Mouse (Mus musculus) lung, postnatal 10 days (tissue): ENCODE results near the gene Gm7073.

Source experiments
- DNase-seq: peaks from one replicate; pipeline ENCODE4 v3.0.0; 2021

Gene Gm7073

GRCm38 (mm10) chrX:60539149-60539548 is at the start of gene Gm7073:
Gene Gm7073, minus strand, starts transcription at chrX:60539249.
- DNase-seq, result no peak

- no peak for DNase-seq
Observed at GRCm38 (mm10) chrX:60570539-60570938, 31.5 kb upstream of the Gm7073 start.

- DNase-seq, result no peak
Observed at GRCm38 (mm10) chrX:60569047-60569446, 30.0 kb upstream of the Gm7073 start.

DNA sequence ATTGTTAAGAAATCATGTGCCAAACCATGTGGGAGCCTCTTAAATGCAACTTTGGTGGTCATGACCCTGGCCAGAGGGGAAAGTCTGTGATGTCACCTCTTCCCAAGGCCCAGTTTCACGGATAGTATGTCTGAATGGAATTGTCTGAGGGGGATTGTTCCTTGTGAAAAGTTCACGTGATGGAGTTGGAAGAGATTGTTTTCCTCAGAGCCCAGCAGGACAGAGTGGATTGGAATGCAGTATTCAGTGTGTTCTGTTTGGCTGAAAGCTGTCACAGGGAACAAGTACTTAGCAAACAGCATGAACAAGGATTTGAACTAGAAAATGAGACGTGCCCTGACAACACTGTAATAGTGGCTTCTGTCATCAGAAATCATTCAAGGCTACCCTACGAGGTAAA is 16.2 kb upstream of the Gm7073 start:
- DNase-seq, result no peak

GRCm38 (mm10) chrX:60547444-60548304 is 8.6 kb upstream of the Gm7073 start:
- DNase-seq, result peak; percentile 10

GRCm38 (mm10) chrX:60547098-60547443 is 8.0 kb upstream of the Gm7073 start:
- DNase-seq, result no peak

- no peak for DNase-seq
Observed at GRCm38 (mm10) chrX:60545906-60546305, 6.9 kb upstream of the Gm7073 start.

- DNase-seq, result no peak
Observed at GRCm38 (mm10) chrX:60545444-60545843, 6.4 kb upstream of the Gm7073 start.

DNA sequence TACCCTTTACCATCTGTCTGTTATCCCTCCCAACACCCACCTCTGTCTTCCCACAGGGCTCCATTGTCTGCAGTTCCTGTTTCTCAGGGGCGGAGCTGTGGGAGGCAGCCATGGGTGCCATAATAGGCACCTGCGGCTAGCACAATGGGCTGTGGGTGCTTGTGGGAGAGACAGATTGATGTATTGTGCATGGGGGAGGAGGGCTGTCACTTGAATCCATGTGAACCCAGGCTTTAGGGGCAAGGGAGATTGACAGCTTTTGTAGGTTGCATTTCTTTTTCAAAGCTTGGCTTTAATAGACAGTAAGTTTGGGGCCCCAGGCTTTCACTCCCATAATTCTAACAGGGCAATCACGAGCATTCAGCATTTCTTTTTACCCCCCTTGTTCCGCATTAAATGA is 5.0 kb upstream of the Gm7073 start:
- no peak for DNase-seq

DNA sequence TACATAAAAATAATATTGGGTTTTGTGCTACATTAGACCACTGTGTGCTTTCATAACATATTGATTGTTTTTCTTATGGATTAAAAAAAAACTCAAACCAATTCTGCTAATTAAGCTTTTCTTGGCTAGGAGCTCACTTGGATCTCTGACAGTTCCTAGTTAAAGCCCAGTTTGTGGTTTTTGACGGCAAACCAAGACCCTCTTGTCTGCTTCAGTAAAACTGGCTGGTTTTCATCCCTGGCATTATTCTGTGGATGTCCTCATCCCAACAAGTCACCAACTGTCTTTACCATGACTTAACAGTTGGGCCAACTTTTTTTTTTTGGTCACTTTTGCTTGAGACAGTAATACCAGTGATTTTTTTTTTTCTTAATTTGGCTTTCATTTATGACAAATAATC is 3.9 kb upstream of the Gm7073 start:
- DNase-seq, result no peak

DNA sequence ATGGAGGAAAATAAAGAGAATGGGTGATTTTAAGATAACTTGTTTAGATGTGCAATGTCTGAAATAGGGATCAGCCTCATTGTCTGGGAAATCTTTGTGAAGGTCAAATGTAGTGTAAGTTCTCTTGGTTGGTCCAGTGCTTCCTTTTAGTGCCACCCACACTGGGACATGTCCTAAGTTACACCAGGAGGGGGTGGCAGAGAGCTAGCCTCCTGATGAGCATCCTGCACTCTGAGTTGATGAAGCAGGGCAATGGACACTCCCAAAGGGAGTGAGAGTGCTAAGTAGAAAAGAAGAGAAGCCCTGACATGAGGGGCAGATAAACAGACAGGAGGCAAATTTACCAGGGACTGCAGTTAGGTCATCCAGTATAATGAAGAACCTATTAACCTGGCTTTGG is 35.1 kb downstream of the Gm7073 start:
- DNase-seq, result peak; percentile 8

GRCm38 (mm10) chrX:60497750-60498149 is 41.3 kb downstream of the Gm7073 start:
- no peak for DNase-seq

GRCm38 (mm10) chrX:60495308-60495707 is 43.7 kb downstream of the Gm7073 start:
- no peak for DNase-seq

GRCm38 (mm10) chrX:60463786-60464185 is 75.3 kb downstream of the Gm7073 start:
- DNase-seq, result peak; percentile 1

DNA sequence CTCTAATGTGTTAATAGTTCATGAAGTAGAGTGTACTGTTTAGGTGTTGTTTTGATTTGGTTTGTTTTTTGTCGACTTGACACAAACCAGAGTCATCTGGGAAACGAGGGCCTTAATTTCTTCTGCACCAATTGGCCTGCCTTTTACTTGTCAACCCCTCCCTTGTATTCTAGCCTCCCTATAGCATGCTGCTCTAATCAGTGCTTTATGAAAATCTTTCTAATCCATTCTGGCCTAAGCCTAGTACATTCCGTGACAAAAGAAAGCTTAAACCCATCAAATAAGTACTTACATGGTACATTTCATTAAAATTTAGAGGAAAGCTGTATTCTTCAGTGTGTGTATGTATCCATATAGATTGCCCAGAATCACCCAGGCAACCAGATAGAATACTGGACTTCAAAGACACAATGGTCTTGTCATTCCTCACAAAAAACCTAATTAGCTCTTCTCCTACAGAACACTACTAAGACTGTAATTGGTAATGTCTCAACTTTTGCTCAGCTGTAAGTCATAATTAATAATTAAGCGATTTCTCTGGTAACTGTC is 124.4 kb downstream of the Gm7073 start:
- no peak for DNase-seq

DNA sequence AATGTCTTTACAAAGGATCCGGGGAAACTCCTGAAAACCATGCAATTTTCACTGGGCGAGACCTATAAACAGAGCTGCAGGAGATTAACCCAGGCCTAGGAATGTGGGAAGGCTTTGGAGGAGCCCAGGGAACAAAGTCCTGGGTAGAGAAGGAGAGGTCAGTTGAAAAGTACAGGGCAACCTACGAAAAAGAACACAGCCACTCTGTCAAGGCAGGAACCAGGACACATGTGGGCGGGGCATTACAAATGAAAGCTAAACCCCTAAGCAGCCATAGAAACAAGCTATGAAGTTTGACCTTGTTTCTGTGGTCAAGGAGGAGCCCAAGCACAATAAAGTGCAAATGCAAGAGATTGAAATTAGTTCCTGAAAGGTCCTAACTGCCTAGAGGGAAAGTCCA is 133.4 kb downstream of the Gm7073 start:
- no peak for DNase-seq

GRCm38 (mm10) chrX:60404668-60405044 is 134.4 kb downstream of the Gm7073 start:
- peak; percentile 93 for DNase-seq

GRCm38 (mm10) chrX:60403764-60404667 is 135.0 kb downstream of the Gm7073 start:
- peak; percentile 69 for DNase-seq

DNA sequence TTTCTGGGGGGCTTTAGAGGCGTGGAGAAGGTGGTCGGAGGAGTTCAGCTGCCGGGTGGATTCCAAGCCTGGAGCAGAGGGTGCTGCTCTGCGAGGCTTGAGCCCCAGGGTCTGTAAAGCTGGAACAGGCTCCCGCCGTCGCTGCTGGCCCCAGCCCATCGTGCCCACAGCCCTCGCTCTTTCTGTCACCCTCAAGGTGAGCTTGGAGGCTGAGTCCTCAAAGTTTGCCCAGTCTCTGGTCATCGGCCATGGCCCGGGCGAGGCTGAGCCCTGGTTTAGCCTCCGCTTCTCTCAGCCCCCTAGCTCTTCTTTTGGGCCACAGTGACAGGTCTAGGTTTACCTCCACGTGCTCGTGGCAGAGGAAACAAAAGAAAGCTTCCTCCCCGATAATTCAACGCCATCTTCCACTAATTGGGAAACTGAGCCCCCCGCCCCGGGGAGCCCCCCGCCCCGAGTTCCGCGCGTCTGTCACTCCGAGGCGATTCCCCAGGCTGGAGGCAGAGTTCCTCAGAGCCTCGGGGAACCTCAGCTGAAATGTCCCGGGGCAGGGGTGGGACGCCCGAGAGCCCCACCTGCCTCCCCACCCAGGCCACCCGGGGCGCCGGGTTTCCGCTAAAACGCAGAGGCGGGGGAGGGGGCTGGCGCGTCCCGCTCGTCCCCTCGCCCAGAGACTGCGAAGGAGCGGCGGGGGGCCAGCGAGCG is 135.8 kb downstream of the Gm7073 start:
- peak; percentile 2 for DNase-seq

GRCm38 (mm10) chrX:60394292-60394691 is 144.8 kb downstream of the Gm7073 start:
- no peak for DNase-seq

- DNase-seq, result no peak
Observed at GRCm38 (mm10) chrX:60386852-60387251, 152.2 kb downstream of the Gm7073 start.
